Mouse (Mus musculus) heart, adult 18-20 months (tissue): ENCODE data around the gene Pmepa1. TPM values are rescaled to one million over a fixed set of nuclear protein-coding genes. Genes with fewer than 3 reads are reported as not detected.

ENCODE experiments used
- DNase-seq, 2 experiments: peaks; one replicate each; pipeline ENCODE4 v3.0.0; 2021 to 2022; ENCODE audit warnings: mixed read lengths in 1 of 2
- long read RNA-seq, 2 experiments: library from polyadenylated mRNA; stranded (forward); transcript quantifications; one replicate each; pipeline ENCODE4 v2.0.0; 2021
- total RNA-seq, 2 experiments: library from RNA; stranded (reverse); gene quantifications; 2 replicates each; pipeline ENCODE4 v1.2.3; 2021

Gene Pmepa1
- total RNA-seq, result 10 to 100 TPM; 25.8 to 28.1 TPM
- long read RNA-seq, experiment 1, full-length matches to known transcripts, result 30 of 37 reads
- long read RNA-seq, experiment 1, partial matches to known transcripts, result 0 of 37 reads
- long read RNA-seq, experiment 1, other reads (novel, unspliced or antisense), result 7 of 37 reads
- long read RNA-seq, experiment 2, full-length matches to known transcripts, result 10 of 14 reads
- long read RNA-seq, experiment 2, partial matches to known transcripts, result 0 of 14 reads
- long read RNA-seq, experiment 2, other reads (novel, unspliced or antisense), result 4 of 14 reads

DNA sequence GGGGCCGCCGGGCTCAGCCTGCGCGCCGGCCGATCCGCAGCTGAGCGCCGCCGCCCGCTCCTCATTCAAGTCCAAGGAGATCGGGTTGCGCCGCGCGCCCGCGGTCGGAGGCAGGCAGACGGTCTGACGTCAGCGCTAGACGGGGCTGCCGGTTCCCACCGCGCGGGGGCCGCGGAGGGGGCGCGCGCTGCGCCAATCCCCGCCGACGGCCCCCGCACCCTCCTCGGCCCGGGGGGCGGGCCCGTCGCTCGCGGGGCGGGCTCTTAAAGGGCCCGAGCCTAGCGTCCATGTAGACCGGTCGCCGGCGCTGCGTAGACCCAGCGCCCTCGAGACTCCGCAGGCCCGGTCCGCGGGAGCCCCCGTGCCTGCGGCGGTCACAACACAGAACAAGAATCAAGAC lies at the start of gene Pmepa1:
TSS of gene Pmepa1 (minus strand) at position 125 of the 400 bp plus-strand sequence.
- DNase-seq, result peak; percentile 93 to 96

DNA sequence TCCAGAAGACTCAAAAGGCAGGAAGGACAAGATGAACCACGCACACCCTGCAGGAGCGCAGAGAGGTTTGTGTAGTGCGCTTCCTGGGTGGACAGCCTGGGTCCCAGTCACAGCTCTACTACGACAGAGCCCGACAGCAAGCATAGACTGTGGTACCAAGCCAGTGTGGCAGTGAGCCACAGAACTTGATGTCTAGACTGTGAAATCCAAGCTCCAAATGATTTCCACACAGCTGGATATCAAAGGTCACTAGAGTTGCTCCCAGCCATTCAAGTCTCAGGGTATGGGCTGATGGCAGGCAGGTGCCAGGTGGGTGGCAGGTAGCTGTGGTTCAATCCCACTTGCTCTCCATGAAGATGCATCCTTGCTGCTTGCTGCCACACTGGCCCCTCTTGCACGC lies 45.4 kb upstream of the Pmepa1 start:
- no peak for DNase-seq

DNA sequence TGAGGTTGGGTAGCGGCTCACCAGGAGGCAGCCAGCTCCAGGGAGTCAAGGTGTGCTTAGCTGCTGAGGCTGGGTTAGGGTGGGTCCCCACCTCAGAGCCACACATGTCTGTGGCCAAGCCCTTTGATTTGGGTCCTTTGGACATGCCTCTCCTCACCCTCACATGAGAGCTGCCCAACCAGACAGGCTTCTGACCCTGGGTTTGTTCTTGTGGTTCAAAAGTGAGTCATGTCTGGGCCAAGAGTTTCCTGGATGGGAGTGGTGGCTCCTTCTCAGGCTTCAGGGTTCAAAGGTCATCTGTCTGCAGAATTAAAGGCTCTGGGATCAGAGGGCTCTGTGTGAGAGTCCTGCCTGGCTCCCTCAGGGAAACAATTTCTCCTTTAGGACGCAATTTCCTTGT lies 44.9 kb upstream of the Pmepa1 start:
- no peak for DNase-seq

DNA sequence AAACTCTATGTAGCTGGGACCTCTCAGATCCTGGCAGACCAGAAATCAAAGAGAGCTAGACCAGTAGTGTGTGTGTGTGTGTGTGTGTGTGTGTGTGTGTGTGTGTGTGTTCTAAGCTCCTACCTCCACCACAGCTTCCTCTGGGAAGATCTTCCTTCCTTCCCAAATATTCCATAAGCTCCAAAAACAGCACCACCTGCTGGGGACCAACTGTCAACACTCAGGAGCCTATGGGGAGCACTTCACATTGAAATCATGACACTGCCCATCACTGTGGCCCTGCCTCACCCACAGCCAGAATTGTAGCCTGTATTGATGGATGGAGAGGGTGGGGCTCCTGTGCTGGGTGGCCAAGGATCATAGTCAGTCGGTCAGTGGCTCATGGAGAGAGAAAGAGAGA lies 38.0 kb upstream of the Pmepa1 start:
- no peak for DNase-seq

DNA sequence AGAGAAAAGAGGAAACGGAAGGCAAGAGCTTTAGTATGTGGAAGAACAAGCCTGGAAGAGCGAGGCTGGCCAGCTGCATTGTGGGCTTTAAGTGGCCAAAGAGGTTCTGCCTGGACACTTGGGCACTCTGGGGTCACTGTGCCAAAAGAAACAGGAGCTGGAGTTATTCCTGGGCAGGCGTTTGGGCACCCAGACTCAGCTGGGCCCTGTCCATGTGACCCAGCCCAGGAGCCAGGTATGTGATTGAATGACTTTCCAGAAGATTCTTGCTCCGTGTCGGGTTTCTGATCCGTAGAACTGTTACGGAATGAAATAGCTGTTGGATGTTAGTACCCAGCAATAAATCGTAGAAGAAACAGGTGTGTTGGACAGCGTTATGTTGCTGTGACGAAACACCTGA lies 32.2 kb upstream of the Pmepa1 start:
- DNase-seq, result peak; percentile 18 to 37

DNA sequence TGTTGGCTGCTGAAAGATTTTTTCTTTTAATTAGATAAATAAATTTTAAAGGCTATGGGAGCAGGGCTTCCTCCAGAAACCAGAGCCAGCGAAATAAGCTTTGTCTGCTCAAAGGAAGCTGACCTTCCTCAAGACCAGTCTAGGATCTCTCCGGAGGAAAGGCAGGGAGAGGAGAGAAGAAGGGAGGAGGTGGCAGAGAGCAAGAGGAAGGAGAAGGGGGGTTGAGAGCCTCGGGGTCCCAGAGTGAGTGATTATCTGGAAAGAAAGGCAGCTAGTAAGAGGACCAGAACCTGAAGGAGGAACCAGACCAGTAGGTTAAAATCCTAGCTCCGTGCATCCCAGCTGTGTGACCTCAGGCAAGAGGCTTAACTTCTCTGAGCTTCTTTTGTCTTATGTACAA lies 31.7 kb upstream of the Pmepa1 start:
- peak in 1 of 2 experiments; percentile 29 for DNase-seq

DNA sequence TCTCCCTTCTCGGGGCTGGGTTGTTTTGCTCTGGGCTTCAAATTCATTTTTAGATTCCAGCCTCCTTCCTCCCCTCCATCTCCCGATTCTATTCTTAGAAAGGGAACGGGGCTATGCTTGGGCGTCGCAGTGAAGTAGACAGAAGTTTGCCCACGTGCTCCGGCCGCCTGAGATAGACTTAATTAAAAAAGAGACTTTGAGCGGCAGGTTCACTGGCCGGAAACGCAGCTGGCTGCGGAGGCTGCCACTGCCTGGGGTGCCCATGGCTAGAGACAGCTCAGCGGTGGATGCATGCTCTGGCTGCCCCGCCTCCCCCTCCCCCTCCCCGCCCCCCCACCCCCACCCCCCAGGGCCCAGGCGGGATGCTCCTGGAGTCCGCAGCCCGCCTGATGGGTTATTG lies 31.2 kb upstream of the Pmepa1 start:
- DNase-seq, result peak; percentile 67 to 72

DNA sequence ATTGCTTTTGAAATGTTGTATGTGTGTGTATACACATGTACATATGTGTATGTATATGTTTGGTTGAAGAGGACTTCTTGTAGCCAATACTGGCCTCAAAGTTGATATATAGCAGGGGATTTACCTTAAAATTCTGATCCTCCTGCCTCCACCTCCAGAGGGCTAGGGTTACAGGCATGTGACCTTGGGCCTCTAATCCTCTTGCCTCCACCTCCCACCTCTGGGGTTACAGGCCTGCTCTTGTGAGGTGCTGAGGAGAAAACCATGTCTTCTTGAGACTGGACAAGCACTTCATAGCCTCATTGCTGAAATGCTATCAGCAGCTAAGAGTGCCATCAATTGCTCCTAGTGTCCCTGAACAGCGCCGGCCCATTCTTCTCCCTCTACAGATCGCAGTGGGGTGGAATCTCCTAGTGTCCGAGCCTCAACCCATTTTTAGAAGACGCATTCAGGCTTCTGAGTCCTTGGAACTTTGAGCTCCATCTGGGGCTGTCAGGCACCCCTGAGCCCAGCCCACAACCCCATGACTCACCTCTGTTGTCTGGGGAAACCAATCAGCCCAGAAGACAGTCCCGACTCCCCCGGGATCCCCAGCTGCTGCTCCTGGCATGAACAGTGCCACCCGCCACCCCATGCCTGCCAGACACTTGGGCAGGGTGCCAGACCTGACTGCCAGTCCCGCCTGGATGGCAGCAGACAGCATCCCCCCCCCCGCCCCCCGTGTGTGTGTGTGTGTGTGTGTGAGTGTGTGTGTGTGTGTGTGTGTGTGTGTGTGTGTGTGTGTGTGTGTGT lies 30.6 kb upstream of the Pmepa1 start:
- peak; percentile 76 to 82 for DNase-seq

DNA sequence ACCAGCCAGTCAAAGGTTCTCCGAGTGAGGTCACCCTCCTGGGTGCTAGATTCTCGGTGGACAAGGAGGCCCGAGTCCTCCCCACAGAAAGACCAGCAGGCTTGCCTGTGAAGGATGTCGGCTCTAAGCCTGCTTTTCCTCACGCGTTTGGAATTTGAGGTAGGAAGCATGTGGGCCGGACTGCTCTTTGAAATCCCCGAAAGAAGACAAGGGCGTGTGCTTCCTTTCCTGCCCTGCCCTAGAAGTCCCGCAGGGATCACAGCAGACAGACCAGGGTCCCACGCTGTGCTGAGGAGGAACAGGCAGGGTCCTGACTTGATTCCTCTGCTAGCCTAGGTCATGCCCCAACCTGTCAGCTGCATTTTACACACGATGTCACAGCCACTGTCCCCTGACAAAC lies 28.7 kb upstream of the Pmepa1 start:
- no peak for DNase-seq

DNA sequence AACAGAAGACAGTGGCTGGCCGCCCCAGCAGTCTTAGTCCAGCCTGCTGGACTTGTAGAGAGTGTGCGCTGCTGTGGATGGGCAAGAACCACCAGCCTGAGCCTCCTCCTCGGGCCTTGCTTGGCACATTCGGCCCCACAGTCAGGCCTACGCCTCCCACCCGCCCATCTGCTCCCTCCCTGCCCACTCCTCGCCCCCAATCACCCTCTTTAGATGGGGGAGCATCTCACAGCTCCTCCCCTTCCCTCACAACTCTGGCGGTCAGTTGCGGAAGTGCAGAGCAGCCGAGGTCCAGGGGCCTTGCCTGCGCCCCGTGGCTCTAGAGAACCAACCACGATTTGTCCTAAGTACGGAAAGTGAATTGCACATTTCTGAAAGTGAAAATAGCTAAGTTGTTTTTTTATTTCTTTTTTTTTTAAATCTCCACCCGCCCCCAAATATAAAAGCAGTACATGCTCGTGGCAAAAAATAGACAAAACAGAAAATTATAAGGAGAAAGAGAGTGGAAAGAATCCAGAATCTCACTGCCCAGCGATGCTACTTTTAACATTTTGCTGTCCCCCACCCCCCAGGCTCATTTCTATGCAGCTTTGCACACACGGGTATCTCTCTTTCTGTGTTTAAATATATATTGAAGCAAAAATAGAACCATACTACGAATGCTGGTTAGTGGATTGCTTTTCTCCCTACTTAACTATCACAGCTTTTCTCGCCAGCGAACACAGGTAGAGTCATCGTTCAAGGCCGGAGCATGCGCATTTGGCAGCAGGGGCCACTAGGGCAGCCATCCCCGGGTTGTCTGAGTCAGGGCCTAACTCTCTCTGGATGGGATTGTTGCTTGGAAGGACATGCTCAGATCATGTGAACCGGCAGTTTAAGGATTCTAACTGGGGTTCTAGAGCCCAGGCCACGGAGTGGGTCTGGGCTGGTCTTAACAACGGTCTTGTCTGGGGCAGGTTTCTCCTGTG lies 24.6 kb upstream of the Pmepa1 start:
- DNase-seq, result peak; percentile 33 to 34

DNA sequence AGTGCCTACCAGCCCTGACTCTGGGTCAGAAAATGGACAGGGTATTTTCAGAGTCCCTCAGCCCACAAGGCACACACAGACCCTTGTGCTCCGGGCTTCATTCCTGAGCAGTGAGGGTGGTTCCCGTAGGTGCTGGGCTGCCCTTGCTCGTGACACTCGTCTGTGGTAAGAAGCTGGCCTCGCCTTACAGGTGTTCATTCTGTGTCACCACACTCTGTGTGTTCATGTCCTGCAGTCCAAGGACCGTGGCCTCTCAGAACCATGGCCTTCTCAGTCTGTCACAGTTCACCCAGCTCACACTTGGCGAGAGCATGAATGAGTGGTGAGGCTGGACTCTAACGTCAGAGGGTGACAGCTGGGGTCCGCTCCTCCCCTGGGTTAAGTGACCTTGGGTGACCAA lies 20.1 kb upstream of the Pmepa1 start:
- no peak for DNase-seq

DNA sequence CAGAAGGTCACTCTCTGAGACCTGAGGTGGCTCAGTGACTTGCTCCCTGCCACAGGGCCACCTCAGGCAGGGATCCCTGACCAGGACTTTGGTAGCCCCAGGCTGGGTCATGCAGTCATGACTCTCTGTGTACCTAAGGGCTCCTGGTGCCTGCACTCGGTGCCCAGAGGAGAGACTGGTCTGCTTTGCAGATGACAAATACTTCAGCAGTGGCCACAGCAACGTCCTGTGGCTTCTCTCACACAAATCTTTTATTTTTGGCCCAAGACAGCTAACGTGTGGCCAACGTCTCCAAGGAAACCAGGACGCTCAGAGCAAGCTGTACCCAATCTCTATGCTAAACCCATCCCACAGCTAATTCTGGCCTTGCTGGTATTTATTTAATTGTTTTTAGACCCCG lies 16.7 kb upstream of the Pmepa1 start:
- DNase-seq, result peak in 1 of 2 experiments; percentile 18

DNA sequence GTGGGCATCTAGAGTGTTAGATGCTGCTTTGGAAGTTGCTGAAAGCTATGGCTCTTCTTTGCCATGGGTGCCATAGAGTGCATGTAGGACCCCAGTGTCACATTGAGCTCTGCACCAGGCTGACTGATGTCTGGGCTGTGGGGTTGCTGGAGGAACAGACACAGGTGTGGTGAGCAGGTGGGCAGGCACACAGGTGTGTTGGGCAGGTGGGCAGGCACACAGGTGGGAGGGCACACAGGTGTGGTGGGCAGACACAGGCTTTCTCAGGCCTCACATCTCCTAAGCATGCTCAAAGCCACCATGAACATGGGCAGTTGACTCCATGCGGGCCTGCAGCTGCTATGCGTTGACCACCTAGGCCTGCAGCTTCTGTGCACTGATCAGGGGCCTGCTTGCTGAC lies 16.2 kb upstream of the Pmepa1 start:
- DNase-seq, result no peak

DNA sequence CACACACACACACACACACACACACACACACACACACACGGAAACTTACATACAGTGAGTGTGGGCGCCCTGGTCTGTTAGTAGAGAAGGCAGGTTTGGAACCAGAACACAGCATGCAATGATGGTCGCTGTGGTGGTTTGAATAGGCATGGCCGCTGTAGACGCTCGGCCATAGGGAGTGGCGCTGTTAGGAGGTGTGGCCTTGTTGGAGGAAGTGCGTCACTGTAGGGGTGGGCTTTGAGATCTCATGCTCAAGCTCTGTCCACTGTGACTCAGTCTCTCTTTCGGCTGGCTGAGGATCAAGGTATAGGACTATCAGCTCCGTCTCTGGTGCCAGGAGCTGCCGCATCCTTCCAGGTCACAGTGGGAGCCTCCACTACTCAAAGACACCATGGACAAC lies 14.6 kb upstream of the Pmepa1 start:
- no peak for DNase-seq

DNA sequence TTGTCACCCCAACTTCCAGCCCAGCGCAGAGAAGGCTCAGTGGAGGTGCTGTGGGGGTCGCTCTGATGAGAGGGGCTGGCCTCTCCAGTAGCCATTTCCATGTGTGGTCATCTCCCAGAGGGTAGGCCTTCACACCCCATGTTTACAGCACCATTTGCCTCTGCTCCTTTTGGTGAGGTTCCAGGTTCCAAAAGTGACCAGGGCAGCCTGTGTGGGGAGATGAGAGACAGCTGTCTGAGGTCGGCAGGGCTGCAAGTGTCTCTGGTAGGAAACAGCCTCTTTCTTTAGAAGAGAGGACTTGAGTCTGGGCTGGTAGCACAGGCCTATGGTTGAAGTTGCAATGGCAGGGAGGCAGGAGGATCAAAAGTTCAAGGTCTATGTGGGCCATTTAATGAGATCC lies 13.6 kb upstream of the Pmepa1 start:
- DNase-seq, result no peak

DNA sequence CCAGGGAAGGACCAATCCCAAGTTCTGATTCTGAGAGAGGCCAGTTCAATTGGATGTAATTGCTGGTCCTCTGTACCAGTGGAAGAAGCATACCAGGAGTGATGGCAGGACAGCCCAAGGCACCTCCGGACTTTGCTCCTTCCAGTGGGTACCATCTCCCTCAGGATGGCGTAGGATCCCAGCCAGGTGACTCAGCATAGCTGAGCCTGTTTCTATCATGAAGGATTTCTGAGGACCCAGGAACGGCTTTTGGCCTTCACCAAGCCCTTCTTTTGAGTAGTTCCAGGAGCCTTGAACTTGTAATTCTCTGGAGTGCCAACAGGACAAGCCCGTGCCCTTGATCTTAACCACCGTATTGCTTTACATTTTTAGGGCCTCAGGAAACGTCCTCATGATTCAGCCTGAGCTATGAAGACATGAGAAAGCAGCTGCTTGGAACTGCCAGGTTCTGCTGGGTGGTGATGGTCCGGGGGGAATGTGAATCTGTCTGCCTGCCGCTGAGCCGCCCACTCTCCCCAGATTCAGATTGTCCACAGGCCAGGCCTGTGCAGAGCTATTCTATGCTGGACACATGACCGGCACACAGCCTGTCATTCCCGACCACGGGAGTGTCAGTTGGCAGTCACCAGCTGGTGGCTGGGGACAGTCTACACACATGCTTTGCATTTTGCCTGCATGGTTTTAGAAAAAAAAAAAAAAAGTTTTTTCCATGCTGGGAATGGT lies 9.6 kb upstream of the Pmepa1 start:
- peak in 1 of 2 experiments; percentile 9 for DNase-seq

DNA sequence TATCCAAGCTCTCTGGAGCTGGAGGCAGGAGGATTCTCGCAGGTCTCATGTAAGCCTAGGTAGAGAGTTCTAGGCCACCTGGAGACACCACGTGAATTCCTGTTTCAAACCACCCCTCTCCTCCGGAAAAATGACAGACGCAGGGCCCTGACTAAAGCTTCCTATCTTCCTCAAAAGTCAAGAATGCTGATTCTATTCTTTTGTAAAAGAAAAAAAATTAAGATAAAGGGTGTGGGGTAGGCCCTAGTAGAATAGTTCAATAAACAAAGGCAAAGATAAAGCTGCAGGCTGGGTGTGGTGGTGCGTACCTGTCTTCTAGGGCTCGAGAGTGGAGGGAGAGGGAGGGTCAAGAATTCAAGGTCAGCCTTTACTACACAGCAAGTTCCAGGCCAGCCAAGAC lies 8.4 kb upstream of the Pmepa1 start:
- no peak for DNase-seq

DNA sequence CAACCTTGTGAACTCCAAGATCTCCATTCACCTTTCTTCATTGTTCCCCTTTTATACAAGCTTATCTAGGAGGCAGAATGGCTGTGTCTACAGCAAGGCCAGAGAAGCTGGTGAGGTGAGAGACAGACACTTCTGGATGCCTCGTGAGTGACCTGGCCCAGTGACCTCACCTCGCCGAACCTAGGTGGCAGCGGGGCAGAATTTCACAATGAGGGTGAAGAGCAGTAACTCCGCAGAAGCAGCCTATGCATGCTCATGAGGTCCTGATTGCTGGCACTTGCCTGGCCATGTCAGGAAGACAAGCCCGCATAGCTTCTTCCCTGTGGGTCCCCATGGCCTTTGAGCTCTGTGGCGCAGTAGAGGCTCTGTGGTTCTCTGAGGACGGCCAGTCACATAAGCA lies 5.9 kb upstream of the Pmepa1 start:
- DNase-seq, result no peak

DNA sequence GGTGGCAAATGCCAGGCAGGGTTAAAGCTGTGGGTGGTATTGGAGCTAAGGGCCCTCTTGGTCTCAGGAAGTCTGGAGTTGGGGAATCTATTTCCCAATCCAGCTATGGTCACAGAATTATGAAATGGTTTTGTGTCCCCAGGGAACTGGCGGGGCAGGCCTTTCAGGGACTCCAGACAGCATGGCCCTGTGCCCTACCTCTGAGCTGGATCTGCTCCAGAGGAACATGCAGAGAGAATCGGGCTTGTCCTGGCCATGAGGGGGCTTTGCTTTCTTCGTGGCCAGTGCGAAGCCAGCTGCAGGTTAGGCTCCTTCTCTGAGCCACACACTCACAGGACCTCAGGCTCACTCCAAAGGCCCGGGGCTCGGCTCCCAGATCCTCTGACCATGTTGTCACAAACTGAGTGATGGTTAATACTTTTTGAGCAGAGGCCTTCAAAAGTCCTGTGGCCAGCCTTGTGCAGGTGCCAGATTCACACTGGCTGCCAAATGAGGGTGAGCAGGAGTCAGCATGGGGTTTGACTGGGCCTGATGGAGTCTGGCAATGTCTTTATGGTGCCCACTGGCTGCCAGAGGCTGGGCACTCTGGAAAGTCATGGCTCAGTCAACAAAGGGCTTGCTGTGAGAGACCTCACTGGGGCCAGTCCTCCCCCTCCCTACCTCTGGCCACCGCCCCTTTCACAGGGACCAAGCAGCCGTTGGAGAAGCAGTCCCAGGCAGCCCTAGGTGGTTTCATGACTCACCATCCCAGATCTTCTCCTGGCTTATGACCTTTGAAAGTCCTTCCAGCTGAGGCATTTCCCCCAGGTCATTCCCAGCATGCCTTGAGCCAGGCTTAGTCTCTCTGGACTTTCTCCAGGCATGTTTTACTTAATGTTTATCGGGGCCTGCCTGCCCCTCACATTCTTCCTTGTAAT lies 4.9 kb upstream of the Pmepa1 start:
- peak; percentile 76 to 82 for DNase-seq

DNA sequence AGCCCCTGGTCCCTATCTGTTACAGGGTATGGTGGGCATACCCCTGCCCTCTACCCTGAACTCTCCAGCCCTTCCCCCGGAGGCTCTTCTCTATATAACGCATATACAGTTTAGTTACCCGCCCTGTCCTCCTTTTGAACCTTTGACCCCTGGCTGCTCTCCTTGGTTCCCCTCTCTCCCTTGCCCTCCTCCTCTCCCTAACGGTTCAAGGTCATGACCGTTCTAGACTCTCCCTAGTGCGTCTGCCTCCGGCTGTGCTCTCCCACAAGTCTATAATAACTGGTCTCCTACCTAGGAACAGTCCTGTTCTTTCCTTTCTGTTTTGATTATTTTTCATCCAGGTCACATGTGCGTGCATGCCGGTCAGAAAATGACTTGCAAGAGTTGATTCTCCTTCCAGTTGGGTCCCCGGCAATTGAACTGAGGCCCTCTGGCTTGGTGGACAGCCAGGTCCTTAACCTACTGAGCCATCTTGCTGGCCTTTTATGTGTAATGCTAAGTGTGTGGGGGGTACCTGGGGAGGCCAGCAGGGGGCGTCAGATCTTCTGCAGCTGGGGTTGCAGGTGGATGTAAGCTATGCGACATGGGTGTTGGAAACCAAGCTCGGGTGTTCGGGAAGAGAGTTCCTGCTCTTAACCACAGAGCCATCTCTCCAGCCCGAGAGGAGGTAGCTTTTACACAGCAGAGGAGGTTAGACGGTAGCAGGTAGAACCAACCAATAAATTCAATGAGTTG lies 2.7 kb upstream of the Pmepa1 start:
- peak in 1 of 2 experiments; percentile 9 for DNase-seq
